Mouse (Mus musculus) lung, postnatal 0 days (tissue): ENCODE results near the gene Rapgef2.
A peak's percentile ranks its signal among the peaks of the same experiment; 100 is the strongest.

ENCODE experiments used
- CTCF ChIP-seq: IDR thresholded peaks from 2 replicates; pipeline ENCODE4 v1.5.1; 2016; ENCODE audit warnings: antibody characterized with exemption, mild to moderate bottlenecking
- EP300 ChIP-seq: IDR thresholded peaks from 2 replicates; pipeline ENCODE4 v1.6.1; 2016; ENCODE audit warnings: antibody characterized with exemption, mild to moderate bottlenecking, control low read depth

GRCm38 (mm10) chr3:79293023-79293422 is 6.7 kb upstream of the Rapgef2 start:
- TF ChIP-seq CTCF: no peak
- TF ChIP-seq EP300: peak; percentile 58
